Mouse (Mus musculus) ES-Bruce4 (cell line): ENCODE results near the gene Nemp1. TPM values are rescaled to one million over a fixed set of nuclear protein-coding genes. Genes with fewer than 3 reads are reported as not detected.

Experiments used
- H3K27ac ChIP-seq: 2 replicates; pipeline ENCODE4 v1.5.1; 2012; ENCODE audit warnings: low read length, inconsistent platforms; ENCODE audit not compliant: insufficient read depth
- H3K27me3 ChIP-seq: 2 replicates; pipeline ENCODE4 v1.6.1; 2012; ENCODE audit warnings: mild to moderate bottlenecking, low read length, inconsistent platforms; ENCODE audit not compliant: control insufficient read depth, poor library complexity, insufficient read depth, severe bottlenecking
- H3K36me3 ChIP-seq: 2 replicates; pipeline ENCODE4 v1.6.1; 2012; ENCODE audit warnings: inconsistent platforms, mild to moderate bottlenecking, low read length, moderate library complexity; ENCODE audit not compliant: control insufficient read depth, poor library complexity, insufficient read depth, severe bottlenecking
- H3K4me1 ChIP-seq: one replicate; pipeline ENCODE4 v1.8.1; 2011; ENCODE audit warnings: low read length; ENCODE audit not compliant: control insufficient read depth, insufficient read depth
- H3K4me3 ChIP-seq: 2 replicates; pipeline ENCODE4 v1.5.1; 2011; ENCODE audit warnings: low read depth, mild to moderate bottlenecking, low read length
- H3K9ac ChIP-seq: 2 replicates; pipeline ENCODE4 v1.6.1; 2012; ENCODE audit warnings: low read depth, mild to moderate bottlenecking, inconsistent platforms; ENCODE audit not compliant: poor library complexity, severe bottlenecking
- H3K9me3 ChIP-seq: replicated peaks from 2 replicates; pipeline ENCODE4 v1.6.1; 2012; ENCODE audit warnings: mild to moderate bottlenecking, low read length, inconsistent platforms; ENCODE audit not compliant: control insufficient read depth, poor library complexity, insufficient read depth, severe bottlenecking
- CTCF ChIP-seq: IDR thresholded peaks from one replicate; pipeline ENCODE4 v1.8.1; 2011; ENCODE audit warnings: low read depth, low read length
- EP300 ChIP-seq: IDR thresholded peaks from 2 replicates; pipeline ENCODE4 v1.6.1; 2011; ENCODE audit warnings: low read depth, low read length; ENCODE audit not compliant: insufficient read depth
- POLR2A ChIP-seq: IDR thresholded peaks from one replicate; pipeline ENCODE4 v1.8.1; 2011; ENCODE audit warnings: low read length; ENCODE audit not compliant: insufficient read depth
- polyA plus RNA-seq: library from polyadenylated mRNA; stranded (reverse); fragments of >200 nt; gene quantifications from 2 replicates; pipeline ENCODE4 v1.2.4, GENCODE M21; 2011; ENCODE audit warnings: low read depth; ENCODE audit not compliant: missing spikeins, insufficient read depth, insufficient read length

Nemp1 gene
- polyA plus RNA-seq, 1 experiment = 22.0 TPM

GRCm38 (mm10) chr10:127724178-127724577 is 57.5 kb downstream of the Nemp1 start, which contains the start of gene Tac2:
Gene Tac2, plus strand, starts transcription at chr10:127724478.
- no peaks in the 10 kb centered on the region for H3K9me3 ChIP-seq
- no peaks in the 10 kb centered on the region for H3K27me3 ChIP-seq
- H3K27ac ChIP-seq = no peak within 1 kb of the TSS
- H3K9ac ChIP-seq = no peak within 1 kb of the TSS
- no peaks in the 10 kb centered on the region for H3K36me3 ChIP-seq
- H3K4me3 ChIP-seq = no peak within 1 kb of the TSS
- no peak for TF ChIP-seq EP300
- no peak for TF ChIP-seq POLR2A
- TF ChIP-seq CTCF = no peak
- peaks cover 2% of the 10 kb centered on the region for H3K4me1 ChIP-seq

GRCm38 (mm10) chr10:127725136-127725535 is 58.4 kb downstream of the Nemp1 start:
- TF ChIP-seq POLR2A = no peak
- H3K9ac ChIP-seq = no peak overlapping the region
- peaks cover 2% of the 10 kb centered on the region for H3K4me1 ChIP-seq
- no peaks in the 10 kb centered on the region for H3K27me3 ChIP-seq
- no peaks in the 10 kb centered on the region for H3K9me3 ChIP-seq
- H3K36me3 ChIP-seq = no peaks in the 10 kb centered on the region
- H3K4me3 ChIP-seq = no peak overlapping the region
- H3K27ac ChIP-seq = no peak overlapping the region

GRCm38 (mm10) chr10:127728437-127728836 is 61.7 kb downstream of the Nemp1 start:
- Histone ChIP-seq H3K9ac (no peak overlapping the region), H3K4me1 (peaks cover under 1% of the 10 kb centered on the region), H3K27me3 (no peaks in the 10 kb centered on the region), H3K27ac (no peak overlapping the region), H3K9me3 (no peaks in the 10 kb centered on the region), H3K36me3 (no peaks in the 10 kb centered on the region), H3K4me3 (no peak overlapping the region)
- TF ChIP-seq POLR2A (no peak), CTCF (no peak), EP300 (no peak)

GRCm38 (mm10) chr10:127730285-127730932 is 63.7 kb downstream of the Nemp1 start:
- H3K9me3 ChIP-seq = no peaks in the 10 kb centered on the region
- no peak overlapping the region for H3K27ac ChIP-seq
- H3K36me3 ChIP-seq = no peaks in the 10 kb centered on the region
- H3K9ac ChIP-seq = no peak overlapping the region
- TF ChIP-seq EP300 = no peak
- TF ChIP-seq POLR2A = no peak
- TF ChIP-seq CTCF = no peak
- no peaks in the 10 kb centered on the region for H3K27me3 ChIP-seq
- H3K4me3 ChIP-seq = no peak overlapping the region
- H3K4me1 ChIP-seq = peaks cover 7% of the 10 kb centered on the region

- no peak overlapping the region for H3K9ac ChIP-seq
- H3K36me3 ChIP-seq = no peaks in the 10 kb centered on the region
- H3K4me1 ChIP-seq = peaks cover 7% of the 10 kb centered on the region
- TF ChIP-seq POLR2A (no peak), EP300 (no peak), CTCF (no peak)
- no peak overlapping the region for H3K27ac ChIP-seq
- H3K27me3 ChIP-seq = no peaks in the 10 kb centered on the region
- no peak overlapping the region for H3K4me3 ChIP-seq
- H3K9me3 ChIP-seq = no peaks in the 10 kb centered on the region
Measured at GRCm38 (mm10) chr10:127730933-127731310, 64.2 kb downstream of the Nemp1 start.

GRCm38 (mm10) chr10:127731397-127731796 is 64.7 kb downstream of the Nemp1 start:
- Histone ChIP-seq H3K27me3 (no peaks in the 10 kb centered on the region), H3K27ac (no peak overlapping the region)

More at GRCm38 (mm10) chr10:127731397-127731796, 64.7 kb downstream of the Nemp1 start:
- Histone ChIP-seq H3K9ac (no peak overlapping the region), H3K4me1 (peaks cover 7% of the 10 kb centered on the region), H3K4me3 (no peak overlapping the region), H3K36me3 (no peaks in the 10 kb centered on the region), H3K9me3 (no peaks in the 10 kb centered on the region)
- no peak for TF ChIP-seq EP300
- TF ChIP-seq CTCF = no peak
- TF ChIP-seq POLR2A = no peak
